Mouse (Mus musculus): Measurements from ENCODE around the gene Mybpc2. TPM values are rescaled to one million over a fixed set of nuclear protein-coding genes. Genes with fewer than 3 reads are reported as not detected.

The Mybpc2 gene
- polyA plus RNA-seq (2014; fragmentation: Nextera tagmentation; extraction: Ambion mirVana) = 0.38 and 0.57 TPM in 2 replicates

DNA sequence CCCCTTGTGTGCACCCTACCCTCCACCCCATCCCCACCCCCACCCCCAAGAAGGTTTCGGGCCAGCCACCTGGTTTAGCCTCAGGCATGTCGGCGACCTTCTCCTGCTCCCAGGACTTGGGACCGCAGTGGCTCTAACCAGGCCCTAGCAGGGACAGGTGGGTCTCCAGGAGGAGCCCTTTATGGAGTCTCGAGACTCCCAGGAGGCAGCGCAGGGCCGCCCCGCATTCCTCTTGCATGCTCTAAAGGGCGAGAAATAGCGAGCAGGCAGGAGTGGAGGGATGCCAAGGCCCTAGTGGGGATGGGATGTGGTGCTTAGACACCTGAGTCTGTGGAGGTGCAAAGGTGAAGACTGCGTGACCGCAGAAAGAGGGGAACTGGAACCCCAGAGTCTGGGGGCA lies at the start of gene Mybpc2:
Mybpc2 (minus strand) TSS at position 155 of the 400 bp plus-strand sequence.
- H3K4me2 ChIP-seq (ENCODE audit: low read depth, low read length) = peak within 1 kb of the TSS; percentile 25; the same call in 1 of the 2 replicates
- H3K4me3 ChIP-seq (ENCODE audit: low read depth, low read length) = no peak within 1 kb of the TSS
- peaks cover 59% of the 10 kb centered on the region for H3K27me3 ChIP-seq (replicated peaks; ENCODE audit: control insufficient read depth, insufficient read depth, low read length)
- WGBS = 25% methylated on average over 12 of the region's 12 CpGs
- H3K36me3 ChIP-seq (ENCODE audit: control insufficient read depth, insufficient read depth, low read length) = no peaks in the 10 kb centered on the region
- ATAC-seq (ENCODE audit: low read depth) = no peak
- H3K4me1 ChIP-seq (ENCODE audit: control insufficient read depth, insufficient read depth, low read length) = peaks cover 6% of the 10 kb centered on the region; the same call in 1 of the 2 replicates
- no peak within 1 kb of the TSS for H3K27ac ChIP-seq (replicated peaks; ENCODE audit: low read depth, low read length)
- DNase-seq (ENCODE audit: low spot score) = no peak
- H3K9me3 ChIP-seq (ENCODE audit: control insufficient read depth, low read length) = no peaks in the 10 kb centered on the region
- H3K9ac ChIP-seq (ENCODE audit: low read depth, low read length) = 0 out of 2 replicates have a peak within 1 kb of the TSS, but pooled peaks have one; percentile 16

GRCm38 (mm10) chr7:44572956-44573484 lies 48.6 kb upstream of the Mybpc2 start:
- no peak for DNase-seq (ENCODE audit: low spot score)
- WGBS = 70% methylated on average over 5 of the region's 5 CpGs

DNA sequence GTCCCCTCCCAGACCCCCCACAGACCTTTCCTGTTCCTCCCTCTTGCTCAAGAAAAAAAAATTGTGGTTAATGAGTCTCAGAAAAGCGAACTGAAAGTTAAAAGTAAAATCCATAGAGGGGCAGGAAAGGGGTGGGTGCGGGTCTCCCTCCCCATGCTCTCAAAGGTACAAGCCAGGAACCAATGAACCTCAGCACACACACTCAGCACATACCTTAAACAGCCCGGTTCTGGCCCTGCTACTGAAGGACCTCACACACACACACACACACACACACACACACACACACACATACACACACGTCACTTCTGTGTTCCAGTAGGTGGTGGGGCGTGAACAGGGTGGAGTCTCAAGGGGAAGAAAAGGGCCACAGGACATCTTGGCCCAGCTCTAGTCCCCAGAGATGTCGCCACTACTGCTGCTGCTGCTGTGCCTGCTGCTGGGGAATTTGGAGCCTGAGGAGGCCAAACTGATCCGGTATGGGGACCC lies 47.8 kb upstream of the Mybpc2 start, which contains the start of gene Napsa:
Napsa (plus strand) TSS at position 168 of the 489 bp plus-strand sequence.
- no peak within 1 kb of the TSS for H3K27ac ChIP-seq (replicated peaks; ENCODE audit: low read depth, low read length)
- ATAC-seq (ENCODE audit: low read depth) (no peak), DNase-seq (ENCODE audit: low spot score) (no peak)
- H3K4me3 ChIP-seq (ENCODE audit: low read depth, low read length) = no peak within 1 kb of the TSS
- H3K27me3 ChIP-seq (replicated peaks; ENCODE audit: control insufficient read depth, insufficient read depth, low read length) = no peaks in the 10 kb centered on the region
- H3K4me2 ChIP-seq (ENCODE audit: low read depth, low read length) = no peak within 1 kb of the TSS
- H3K9me3 ChIP-seq (ENCODE audit: control insufficient read depth, low read length) = no peaks in the 10 kb centered on the region
- WGBS = 30% methylated on average over 4 of the region's 7 CpGs
- H3K9ac ChIP-seq (ENCODE audit: low read depth, low read length) = no peak within 1 kb of the TSS
- H3K4me1 ChIP-seq (ENCODE audit: control insufficient read depth, insufficient read depth, low read length) = no peaks in the 10 kb centered on the region
- no peaks in the 10 kb centered on the region for H3K36me3 ChIP-seq (ENCODE audit: control insufficient read depth, insufficient read depth, low read length)

More at GRCm38 (mm10) chr7:44572956-44573484, 48.6 kb upstream of the Mybpc2 start:
- Histone ChIP-seq H3K4me1 (ENCODE audit: control insufficient read depth, insufficient read depth, low read length) (no peaks in the 10 kb centered on the region), H3K9me3 (ENCODE audit: control insufficient read depth, low read length) (no peaks in the 10 kb centered on the region), H3K27ac (replicated peaks; ENCODE audit: low read depth, low read length) (no peak overlapping the region), H3K4me2 (ENCODE audit: low read depth, low read length) (no peak overlapping the region), H3K36me3 (ENCODE audit: control insufficient read depth, insufficient read depth, low read length) (no peaks in the 10 kb centered on the region), H3K9ac (ENCODE audit: low read depth, low read length) (no peak overlapping the region), H3K4me3 (ENCODE audit: low read depth, low read length) (no peak overlapping the region), H3K27me3 (replicated peaks; ENCODE audit: control insufficient read depth, insufficient read depth, low read length) (no peaks in the 10 kb centered on the region)
- ATAC-seq (ENCODE audit: low read depth) = no peak

GRCm38 (mm10) chr7:44571811-44572210 lies 47.4 kb upstream of the Mybpc2 start:
- no peak for ATAC-seq (ENCODE audit: low read depth)
- no peak overlapping the region for H3K9ac ChIP-seq (ENCODE audit: low read depth, low read length)
- WGBS = 43% methylated on average over 4 of the region's 4 CpGs
- H3K4me3 ChIP-seq (ENCODE audit: low read depth, low read length) = no peak overlapping the region
- no peak for DNase-seq (ENCODE audit: low spot score)
- H3K9me3 ChIP-seq (ENCODE audit: control insufficient read depth, low read length) = no peaks in the 10 kb centered on the region
- no peak overlapping the region for H3K4me2 ChIP-seq (ENCODE audit: low read depth, low read length)
- no peak overlapping the region for H3K27ac ChIP-seq (replicated peaks; ENCODE audit: low read depth, low read length)
- H3K27me3 ChIP-seq (replicated peaks; ENCODE audit: control insufficient read depth, insufficient read depth, low read length) = no peaks in the 10 kb centered on the region
- H3K4me1 ChIP-seq (ENCODE audit: control insufficient read depth, insufficient read depth, low read length) = no peaks in the 10 kb centered on the region
- no peaks in the 10 kb centered on the region for H3K36me3 ChIP-seq (ENCODE audit: control insufficient read depth, insufficient read depth, low read length)

DNA sequence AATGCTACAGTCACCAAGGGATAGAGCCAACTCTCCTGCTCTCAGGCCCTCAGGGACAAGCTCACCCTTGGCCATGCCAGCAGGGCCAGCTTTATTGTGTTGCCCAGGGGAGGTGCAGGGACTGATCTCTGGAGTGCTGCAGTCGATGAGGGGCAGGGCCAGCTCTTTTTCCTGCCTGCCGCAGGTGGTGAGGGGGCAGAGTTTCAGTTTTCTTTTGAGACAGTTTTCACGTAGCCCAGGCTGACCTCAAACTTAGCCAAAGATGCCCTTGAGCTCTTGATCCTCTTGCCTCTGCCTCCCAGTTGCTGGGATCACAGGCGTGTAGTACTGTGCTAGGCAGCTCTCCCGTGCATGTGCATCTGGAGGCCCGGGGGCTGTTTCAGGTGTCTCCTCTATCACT lies 46.5 kb upstream of the Mybpc2 start:
- no peaks in the 10 kb centered on the region for H3K4me1 ChIP-seq (ENCODE audit: control insufficient read depth, insufficient read depth, low read length)

GRCm38 (mm10) chr7:44568803-44569202 lies 44.3 kb upstream of the Mybpc2 start:
- Histone ChIP-seq H3K27me3 (replicated peaks; ENCODE audit: control insufficient read depth, insufficient read depth, low read length) (no peaks in the 10 kb centered on the region), H3K4me3 (ENCODE audit: low read depth, low read length) (no peak overlapping the region), H3K27ac (replicated peaks; ENCODE audit: low read depth, low read length) (no peak overlapping the region), H3K4me2 (ENCODE audit: low read depth, low read length) (no peak overlapping the region), H3K9ac (ENCODE audit: low read depth, low read length) (no peak overlapping the region), H3K4me1 (ENCODE audit: control insufficient read depth, insufficient read depth, low read length) (no peaks in the 10 kb centered on the region), H3K9me3 (ENCODE audit: control insufficient read depth, low read length) (no peaks in the 10 kb centered on the region), H3K36me3 (ENCODE audit: control insufficient read depth, insufficient read depth, low read length) (no peaks in the 10 kb centered on the region)
- ATAC-seq (ENCODE audit: low read depth) (no peak), DNase-seq (ENCODE audit: low spot score) (no peak)
- 60% methylated on average over 9 of the region's 9 CpGs for WGBS

More for the DNA sequence above, 46.5 kb upstream of the Mybpc2 start:
- Histone ChIP-seq H3K4me2 (ENCODE audit: low read depth, low read length) (no peak overlapping the region), H3K9ac (ENCODE audit: low read depth, low read length) (no peak overlapping the region), H3K27me3 (replicated peaks; ENCODE audit: control insufficient read depth, insufficient read depth, low read length) (no peaks in the 10 kb centered on the region), H3K4me3 (ENCODE audit: low read depth, low read length) (no peak overlapping the region), H3K27ac (replicated peaks; ENCODE audit: low read depth, low read length) (no peak overlapping the region), H3K9me3 (ENCODE audit: control insufficient read depth, low read length) (no peaks in the 10 kb centered on the region), H3K36me3 (ENCODE audit: control insufficient read depth, insufficient read depth, low read length) (no peaks in the 10 kb centered on the region)
- WGBS = 83% methylated on average over 6 of the region's 6 CpGs
- DNase-seq (ENCODE audit: low spot score) (no peak), ATAC-seq (ENCODE audit: low read depth) (no peak)

- Histone ChIP-seq H3K36me3 (ENCODE audit: control insufficient read depth, insufficient read depth, low read length) (no peaks in the 10 kb centered on the region), H3K9me3 (ENCODE audit: control insufficient read depth, low read length) (no peaks in the 10 kb centered on the region), H3K4me3 (ENCODE audit: low read depth, low read length) (no peak overlapping the region), H3K27me3 (replicated peaks; ENCODE audit: control insufficient read depth, insufficient read depth, low read length) (no peaks in the 10 kb centered on the region), H3K4me2 (ENCODE audit: low read depth, low read length) (no peak overlapping the region), H3K4me1 (ENCODE audit: control insufficient read depth, insufficient read depth, low read length) (no peaks in the 10 kb centered on the region), H3K9ac (ENCODE audit: low read depth, low read length) (no peak overlapping the region), H3K27ac (replicated peaks; ENCODE audit: low read depth, low read length) (no peak overlapping the region)
- no peak for ATAC-seq (ENCODE audit: low read depth)
- no peak for DNase-seq (ENCODE audit: low spot score)
- 68% methylated on average over 6 of the region's 6 CpGs for WGBS
Measured at GRCm38 (mm10) chr7:44565414-44565813, 41.0 kb upstream of the Mybpc2 start.

- WGBS = 86% methylated on average over 10 of the region's 10 CpGs
- H3K4me2 ChIP-seq (ENCODE audit: low read depth, low read length) = no peak overlapping the region
- ATAC-seq (ENCODE audit: low read depth) (no peak), DNase-seq (ENCODE audit: low spot score) (no peak)
- no peaks in the 10 kb centered on the region for H3K27me3 ChIP-seq (replicated peaks; ENCODE audit: control insufficient read depth, insufficient read depth, low read length)
- H3K9me3 ChIP-seq (ENCODE audit: control insufficient read depth, low read length) = no peaks in the 10 kb centered on the region
- H3K4me1 ChIP-seq (ENCODE audit: control insufficient read depth, insufficient read depth, low read length) = no peaks in the 10 kb centered on the region
- H3K36me3 ChIP-seq (ENCODE audit: control insufficient read depth, insufficient read depth, low read length) = no peaks in the 10 kb centered on the region
- H3K4me3 ChIP-seq (ENCODE audit: low read depth, low read length) = no peak overlapping the region
- no peak overlapping the region for H3K27ac ChIP-seq (replicated peaks; ENCODE audit: low read depth, low read length)
- no peak overlapping the region for H3K9ac ChIP-seq (ENCODE audit: low read depth, low read length)
Measured at GRCm38 (mm10) chr7:44564486-44564885, 40.0 kb upstream of the Mybpc2 start.

DNA sequence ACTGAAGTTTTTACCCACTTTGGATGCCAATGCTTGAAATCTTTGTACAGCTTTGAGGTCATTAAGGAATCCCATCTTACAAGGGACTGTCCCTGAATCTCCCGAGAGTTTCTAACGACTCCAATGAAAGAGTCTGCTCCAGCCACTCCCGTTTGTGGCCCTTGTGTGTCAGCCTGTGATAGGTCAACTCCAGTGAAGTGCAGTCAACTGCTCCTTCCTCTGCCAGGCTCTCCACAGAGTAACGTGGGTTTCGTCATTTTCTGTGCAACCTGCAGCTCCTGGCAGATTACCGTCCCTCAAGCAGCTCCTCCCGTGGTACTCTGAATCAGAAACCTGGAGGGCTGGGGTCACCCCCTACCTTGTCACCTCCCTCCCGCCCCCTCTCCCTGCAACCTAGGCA lies 38.8 kb upstream of the Mybpc2 start:
- Histone ChIP-seq H3K4me1 (ENCODE audit: control insufficient read depth, insufficient read depth, low read length) (no peaks in the 10 kb centered on the region), H3K9me3 (ENCODE audit: control insufficient read depth, low read length) (no peaks in the 10 kb centered on the region), H3K27me3 (replicated peaks; ENCODE audit: control insufficient read depth, insufficient read depth, low read length) (no peaks in the 10 kb centered on the region), H3K27ac (replicated peaks; ENCODE audit: low read depth, low read length) (no peak overlapping the region), H3K4me3 (ENCODE audit: low read depth, low read length) (no peak overlapping the region), H3K9ac (ENCODE audit: low read depth, low read length) (no peak overlapping the region), H3K4me2 (ENCODE audit: low read depth, low read length) (no peak overlapping the region), H3K36me3 (ENCODE audit: control insufficient read depth, insufficient read depth, low read length) (no peaks in the 10 kb centered on the region)
- no peak for ATAC-seq (ENCODE audit: low read depth)
- WGBS = 49% methylated on average over 8 of the region's 8 CpGs
- no peak for DNase-seq (ENCODE audit: low spot score)
